Mouse (Mus musculus) brown adipose tissue, adult 24 weeks (tissue): ENCODE data around the gene Scube2. TPM values are rescaled to one million over a fixed set of nuclear protein-coding genes. Genes with fewer than 3 reads are reported as not detected.

Source experiments
- H3K27ac ChIP-seq: fragments of 200-500 bp; replicated peaks from 2 replicates; pipeline ENCODE4 v1.5.1; 2012; ENCODE audit warnings: low read depth, mild to moderate bottlenecking, low read length
- H3K4me1 ChIP-seq: fragments of 200-500 bp; 2 replicates; pipeline ENCODE4 v1.6.1; 2012; ENCODE audit warnings: low read length, mixed read lengths; ENCODE audit not compliant: control insufficient read depth, insufficient read depth, insufficient read length
- H3K4me3 ChIP-seq: fragments of 200-500 bp; 2 replicates; pipeline ENCODE4 v1.5.1; 2012; ENCODE audit warnings: low read depth, mild to moderate bottlenecking, low read length, moderate library complexity; ENCODE audit not compliant: insufficient read depth
- polyA plus RNA-seq: library from polyadenylated mRNA; stranded (reverse); fragments of >200 nt; gene quantifications from 2 replicates; pipeline ENCODE4 v1.2.4, GENCODE M21; 2012; ENCODE audit not compliant: missing spikeins, insufficient read depth, insufficient read length

Scube2 gene
- polyA plus RNA-seq, 1 experiment = not detected

GRCm38 (mm10) chr7:109871232-109871631, 5.8 kb upstream of the Scube2 start:
- Histone ChIP-seq H3K4me1 (no peaks in the 10 kb centered on the region), H3K27ac (no peak overlapping the region), H3K4me3 (no peak overlapping the region)

GRCm38 (mm10) chr7:109868498-109868897, 3.0 kb upstream of the Scube2 start:
- Histone ChIP-seq H3K4me3 (no peak overlapping the region), H3K4me1 (no peaks in the 10 kb centered on the region; the same call in 1 of the 2 replicates), H3K27ac (no peak overlapping the region)

- H3K4me1 ChIP-seq = no peaks in the 10 kb centered on the region; the same call in 1 of the 2 replicates
- no peak overlapping the region for H3K27ac ChIP-seq
- no peak overlapping the region for H3K4me3 ChIP-seq
Measured at GRCm38 (mm10) chr7:109866643-109867042, 1.2 kb upstream of the Scube2 start.

GRCm38 (mm10) chr7:109863561-109863960, 1.9 kb downstream of the Scube2 start:
- H3K4me1 ChIP-seq = no peaks in the 10 kb centered on the region; the same call in 1 of the 2 replicates
- H3K4me3 ChIP-seq = no peak overlapping the region
- H3K27ac ChIP-seq = no peak overlapping the region

- Histone ChIP-seq H3K4me3 (no peak overlapping the region), H3K27ac (no peak overlapping the region), H3K4me1 (no peaks in the 10 kb centered on the region)
Measured at GRCm38 (mm10) chr7:109860162-109860561, 5.3 kb downstream of the Scube2 start.

- Histone ChIP-seq H3K4me3 (no peak overlapping the region), H3K4me1 (no peaks in the 10 kb centered on the region), H3K27ac (no peak overlapping the region)
Measured at GRCm38 (mm10) chr7:109859354-109859753, 6.1 kb downstream of the Scube2 start.

GRCm38 (mm10) chr7:109852752-109853212, 12.7 kb downstream of the Scube2 start:
- H3K27ac ChIP-seq = no peak overlapping the region
- no peak overlapping the region for H3K4me3 ChIP-seq

GRCm38 (mm10) chr7:109852017-109852416, 13.5 kb downstream of the Scube2 start:
- no peak overlapping the region for H3K4me3 ChIP-seq
- no peaks in the 10 kb centered on the region; the same call in 1 of the 2 replicates for H3K4me1 ChIP-seq
- H3K27ac ChIP-seq = no peak overlapping the region

More at GRCm38 (mm10) chr7:109852752-109853212, 12.7 kb downstream of the Scube2 start:
- no peaks in the 10 kb centered on the region; the same call in 1 of the 2 replicates for H3K4me1 ChIP-seq

- H3K4me3 ChIP-seq = no peak overlapping the region
- H3K4me1 ChIP-seq = no peaks in the 10 kb centered on the region; the same call in 1 of the 2 replicates
- H3K27ac ChIP-seq = no peak overlapping the region
Measured at GRCm38 (mm10) chr7:109850531-109850930, 14.9 kb downstream of the Scube2 start.

- no peak overlapping the region for H3K27ac ChIP-seq
- H3K4me1 ChIP-seq = no peaks in the 10 kb centered on the region; the same call in 1 of the 2 replicates
- H3K4me3 ChIP-seq = no peak overlapping the region
Measured at GRCm38 (mm10) chr7:109849750-109850434, 15.6 kb downstream of the Scube2 start.

- no peak overlapping the region for H3K4me3 ChIP-seq
- H3K4me1 ChIP-seq = no peaks in the 10 kb centered on the region; the same call in 1 of the 2 replicates
- H3K27ac ChIP-seq = no peak overlapping the region
Measured at GRCm38 (mm10) chr7:109848867-109849733, 16.4 kb downstream of the Scube2 start.

- Histone ChIP-seq H3K4me1 (no peaks in the 10 kb centered on the region), H3K4me3 (no peak overlapping the region)
Measured at GRCm38 (mm10) chr7:109844100-109844499, 21.4 kb downstream of the Scube2 start.

GRCm38 (mm10) chr7:109841618-109842418, 23.7 kb downstream of the Scube2 start:
- H3K4me1 ChIP-seq = no peaks in the 10 kb centered on the region
- H3K27ac ChIP-seq = no peak overlapping the region
- H3K4me3 ChIP-seq = no peak overlapping the region

More at GRCm38 (mm10) chr7:109844100-109844499, 21.4 kb downstream of the Scube2 start:
- no peak overlapping the region for H3K27ac ChIP-seq

- Histone ChIP-seq H3K27ac (no peak overlapping the region), H3K4me1 (no peaks in the 10 kb centered on the region), H3K4me3 (no peak overlapping the region)
Measured at GRCm38 (mm10) chr7:109841031-109841430, 24.4 kb downstream of the Scube2 start.

GRCm38 (mm10) chr7:109838613-109839012, 26.9 kb downstream of the Scube2 start:
- Histone ChIP-seq H3K27ac (no peak overlapping the region), H3K4me1 (no peaks in the 10 kb centered on the region), H3K4me3 (no peak overlapping the region)
